Mouse (Mus musculus) myocyte (in vitro differentiated cells): ENCODE measurements around the gene Ddx20. TPM values are rescaled to one million over a fixed set of nuclear protein-coding genes. Genes with fewer than 3 reads are reported as not detected.

ENCODE experiments used
- H3K27me3 ChIP-seq: one replicate; pipeline ENCODE4 v1.6.1; 2011; ENCODE audit not compliant: control insufficient read depth, insufficient read depth, insufficient read length
- H3K36me3 ChIP-seq: one replicate; pipeline ENCODE4 v1.6.1; 2011; ENCODE audit not compliant: control insufficient read depth, insufficient read depth
- H3K4me2 ChIP-seq: one replicate; pipeline ENCODE4 v1.6.1; 2011; ENCODE audit warnings: low read depth, control low read depth
- H3K4me3 ChIP-seq: one replicate; pipeline ENCODE4 v1.5.1; 2011; ENCODE audit warnings: mild to moderate bottlenecking, control low read depth, moderate library complexity
- H3K79me2 ChIP-seq: one replicate; pipeline ENCODE4 v1.6.1; 2011; ENCODE audit not compliant: control insufficient read depth, insufficient read depth
- H3ac ChIP-seq: one replicate; pipeline ENCODE4 v1.6.1; 2011; ENCODE audit not compliant: control insufficient read depth, insufficient read length
- CEBPB ChIP-seq: IDR thresholded peaks from 2 replicates; pipeline ENCODE4 v1.6.1; 2011; ENCODE audit warnings: mild to moderate bottlenecking, moderate library complexity; ENCODE audit not compliant: poor library complexity, insufficient read depth, severe bottlenecking
- E2F4 ChIP-seq: IDR thresholded peaks from one replicate; pipeline ENCODE4 v1.6.1; 2011; ENCODE audit warnings: mild to moderate bottlenecking, control low read depth, moderate library complexity; ENCODE audit not compliant: insufficient read depth
- MAX ChIP-seq: IDR thresholded peaks from one replicate; pipeline ENCODE4 v1.6.1; 2011; ENCODE audit warnings: low read depth, mild to moderate bottlenecking, control low read depth
- MYOD1 ChIP-seq, 3 experiments: IDR thresholded peaks; one replicate each; pipeline ENCODE4 v1.6.1; 2011; ENCODE audit warnings: control low read depth in 2 of 3, low read depth in 2 of 3, mild to moderate bottlenecking in 2 of 3, moderate library complexity in 1 of 3; ENCODE audit not compliant: insufficient read length in 2 of 3, control insufficient read depth in 1 of 3
- MYOG ChIP-seq, 3 experiments: IDR thresholded peaks; one replicate each; pipeline ENCODE4 v1.6.1; 2011; ENCODE audit warnings: control low read depth in 2 of 3, low read depth in 2 of 3, mild to moderate bottlenecking in 2 of 3; ENCODE audit not compliant: insufficient read length in 2 of 3, control insufficient read depth in 1 of 3, insufficient read depth in 1 of 3
- POLR2A ChIP-seq: IDR thresholded peaks from one replicate; pipeline ENCODE4 v1.6.1; 2011; ENCODE audit warnings: low read depth, mild to moderate bottlenecking, control low read depth, moderate library complexity; ENCODE audit not compliant: insufficient read length
- POLR2AphosphoS2 ChIP-seq: IDR thresholded peaks from one replicate; pipeline ENCODE4 v1.6.1; 2011; ENCODE audit warnings: low read depth, control low read depth; ENCODE audit not compliant: insufficient read length
- REST ChIP-seq: IDR thresholded peaks from one replicate; pipeline ENCODE4 v1.6.1; 2011; ENCODE audit warnings: mild to moderate bottlenecking, control low read depth, moderate library complexity; ENCODE audit not compliant: insufficient read depth, insufficient read length
- SRF ChIP-seq: IDR thresholded peaks from one replicate; pipeline ENCODE4 v1.6.1; 2011; ENCODE audit warnings: low read depth; ENCODE audit not compliant: control insufficient read depth, insufficient read length
- TCF12 ChIP-seq: IDR thresholded peaks from one replicate; pipeline ENCODE4 v1.6.1; 2011; ENCODE audit warnings: mild to moderate bottlenecking, control low read depth; ENCODE audit not compliant: poor library complexity, insufficient read depth, severe bottlenecking
- TCF3 ChIP-seq: IDR thresholded peaks from one replicate; pipeline ENCODE4 v1.6.1; 2011; ENCODE audit warnings: low read depth, control low read depth; ENCODE audit not compliant: insufficient read length
- USF1 ChIP-seq: IDR thresholded peaks from one replicate; pipeline ENCODE4 v1.6.1; 2011; ENCODE audit warnings: low read depth, mild to moderate bottlenecking, control low read depth, moderate library complexity
- polyA plus RNA-seq: library from polyadenylated mRNA; unstranded; fragments of >200 nt; fragmentation: generic; extraction: Trizol; gene quantifications from one replicate; pipeline ENCODE4 v1.2.1, GENCODE M21; 2012; ENCODE audit warnings: missing spikeins

Ddx20 gene
- polyA plus RNA-seq, 1 experiment, result 7.5 TPM

DNA sequence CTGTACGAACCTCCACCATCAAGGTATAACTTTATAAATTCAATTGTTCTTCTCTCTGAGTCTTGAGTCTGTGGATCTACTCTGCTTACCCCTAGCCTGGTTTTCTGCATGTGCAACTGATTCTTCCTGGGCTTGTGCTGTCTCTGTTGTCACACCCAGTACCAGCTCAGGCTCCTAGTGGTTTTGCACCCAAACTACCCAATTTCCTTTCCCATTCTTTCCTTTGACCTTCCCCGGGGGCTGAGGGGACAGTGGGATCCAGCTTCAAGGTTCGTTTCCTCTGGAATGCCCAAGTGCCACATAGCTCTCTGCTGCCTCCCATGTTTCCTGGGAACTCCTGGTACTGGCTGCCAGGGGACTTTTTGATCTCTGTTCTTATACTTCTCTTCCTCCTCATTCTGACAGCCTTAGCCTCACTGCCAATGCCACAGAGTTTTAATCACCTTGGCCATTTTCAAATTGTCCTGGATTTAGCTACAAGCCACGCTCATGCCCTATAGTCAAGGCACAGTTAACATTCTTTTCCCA lies 20.3 kb downstream of the Ddx20 start:
- no peaks in the 10 kb centered on the region for H3K79me2 ChIP-seq
- no peaks in the 10 kb centered on the region for H3K36me3 ChIP-seq
- H3K4me2 ChIP-seq, result no peak overlapping the region
- H3ac ChIP-seq, result no peak overlapping the region
- peaks cover 20% of the 10 kb centered on the region for H3K27me3 ChIP-seq
- H3K4me3 ChIP-seq, result no peak overlapping the region
- TF ChIP-seq POLR2A, result no peak
- TF ChIP-seq USF1, result no peak
- TF ChIP-seq POLR2AphosphoS2, result no peak
- no peak for TF ChIP-seq MYOD1 (IDR thresholded peaks at IDR 0.05; ENCODE audit: control insufficient read depth in 1 of 3, insufficient read length in 2 of 3, low read depth in 2 of 3)
- TF ChIP-seq REST, result no peak
- no peak for TF ChIP-seq MYOG (IDR thresholded peaks at IDR 0.05; ENCODE audit: control insufficient read depth in 1 of 3, insufficient read depth in 1 of 3, insufficient read length in 2 of 3, low read depth in 2 of 3)
- TF ChIP-seq SRF, result no peak
- TF ChIP-seq E2F4, result no peak
- TF ChIP-seq CEBPB, result no peak
- no peak for TF ChIP-seq MAX
- TF ChIP-seq TCF12, result no peak
- no peak for TF ChIP-seq TCF3

DNA sequence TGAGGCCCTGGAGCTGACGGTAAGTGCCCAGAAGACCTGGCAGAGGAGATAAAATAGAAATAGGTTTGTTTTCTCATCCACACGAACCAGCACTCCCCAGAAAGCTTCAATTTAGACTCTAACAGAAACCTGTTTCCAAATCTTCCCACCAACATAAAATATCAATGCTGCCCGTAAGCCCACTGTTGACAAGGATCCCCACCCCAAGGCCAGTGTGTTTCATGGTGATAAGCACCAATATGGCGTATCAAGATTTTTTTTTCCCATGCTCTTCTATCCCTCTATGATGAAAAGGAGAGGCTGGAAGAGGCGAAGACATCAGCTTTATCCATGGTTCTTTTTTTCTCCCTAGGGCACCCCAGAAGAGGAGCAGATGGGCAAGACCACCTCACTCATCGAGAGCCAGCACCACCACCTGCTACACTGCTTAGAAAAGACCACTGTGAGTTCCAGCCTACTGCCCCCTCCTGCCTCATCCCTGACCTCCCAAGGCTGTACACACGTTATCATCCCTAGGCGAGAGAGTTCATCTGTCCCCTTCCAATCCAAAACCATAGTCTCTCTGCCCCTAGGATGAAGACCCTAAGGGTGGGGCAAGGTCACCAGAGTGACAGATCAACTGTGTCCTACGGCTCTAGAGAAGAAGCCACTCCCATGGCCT lies 22.1 kb downstream of the Ddx20 start:
- Histone ChIP-seq H3K4me3 (no peak overlapping the region), H3K36me3 (no peaks in the 10 kb centered on the region), H3K27me3 (peaks cover 20% of the 10 kb centered on the region), H3K4me2 (no peak overlapping the region), H3K79me2 (no peaks in the 10 kb centered on the region), H3ac (no peak overlapping the region)
- TF ChIP-seq MAX (no peak), USF1 (no peak), POLR2AphosphoS2 (no peak), MYOG (IDR thresholded peaks at IDR 0.05; ENCODE audit: control insufficient read depth in 1 of 3, insufficient read depth in 1 of 3, insufficient read length in 2 of 3, low read depth in 2 of 3) (no peak), POLR2A (no peak), SRF (no peak), MYOD1 (IDR thresholded peaks at IDR 0.05; ENCODE audit: control insufficient read depth in 1 of 3, insufficient read length in 2 of 3, low read depth in 2 of 3) (no peak), CEBPB (no peak), TCF12 (no peak), REST (no peak), E2F4 (no peak), TCF3 (no peak)

DNA sequence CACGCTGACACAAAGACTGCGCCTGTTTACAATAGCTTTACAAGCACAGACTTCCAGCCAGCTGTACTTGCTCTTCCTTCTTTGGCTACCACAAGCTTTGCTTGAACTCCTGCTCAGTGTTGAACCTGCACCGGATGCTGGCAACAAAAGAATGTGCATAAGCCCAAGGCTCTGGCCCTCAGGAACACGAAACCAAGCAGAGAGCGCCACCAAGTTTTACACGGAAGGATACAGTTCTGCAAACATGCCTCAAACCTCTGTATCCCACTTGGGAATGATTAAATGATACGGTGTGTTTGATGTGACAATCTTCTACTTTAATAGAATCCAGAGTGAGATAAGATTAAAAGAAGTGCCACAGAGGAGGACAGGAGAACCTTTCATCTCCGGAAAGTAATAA lies 24.3 kb downstream of the Ddx20 start:
- H3K79me2 ChIP-seq, result no peaks in the 10 kb centered on the region
- TF ChIP-seq MYOD1 (IDR thresholded peaks at IDR 0.05; ENCODE audit: control insufficient read depth in 1 of 3, insufficient read length in 2 of 3, low read depth in 2 of 3), result no peak
- no peak for TF ChIP-seq CEBPB
- TF ChIP-seq REST, result no peak
- no peak for TF ChIP-seq MYOG (IDR thresholded peaks at IDR 0.05; ENCODE audit: control insufficient read depth in 1 of 3, insufficient read depth in 1 of 3, insufficient read length in 2 of 3, low read depth in 2 of 3)
- TF ChIP-seq E2F4, result no peak
- TF ChIP-seq POLR2AphosphoS2, result no peak
- no peak for TF ChIP-seq USF1
- TF ChIP-seq TCF12, result no peak
- TF ChIP-seq TCF3, result no peak
- no peak for TF ChIP-seq MAX
- TF ChIP-seq SRF, result no peak
- no peak for TF ChIP-seq POLR2A
- H3K36me3 ChIP-seq, result no peaks in the 10 kb centered on the region
- H3K4me3 ChIP-seq, result no peak overlapping the region
- H3K4me2 ChIP-seq, result no peak overlapping the region
- H3K27me3 ChIP-seq, result peaks cover 10% of the 10 kb centered on the region
- no peak overlapping the region for H3ac ChIP-seq

DNA sequence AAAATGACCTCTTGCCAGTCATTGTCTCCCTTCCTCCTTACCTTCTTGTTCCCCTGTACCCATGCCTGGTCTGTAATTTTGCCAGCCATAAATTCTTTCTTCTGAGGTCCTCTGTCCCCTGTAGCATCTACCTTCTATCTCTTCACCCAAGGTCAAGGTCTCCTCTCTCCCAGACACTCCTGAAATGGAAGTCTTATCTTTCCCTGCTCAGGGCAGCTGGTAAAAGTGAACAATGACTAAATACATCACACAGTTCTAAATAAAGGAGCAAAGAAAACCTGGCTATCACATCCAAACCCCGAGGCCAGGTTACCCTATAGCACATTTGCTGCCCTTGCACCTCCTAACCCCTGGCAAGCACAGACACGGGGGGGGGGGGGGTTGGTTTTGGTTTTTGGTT lies 26.8 kb downstream of the Ddx20 start:
- Histone ChIP-seq H3K4me3 (no peak overlapping the region), H3K4me2 (no peak overlapping the region), H3K27me3 (peaks cover 14% of the 10 kb centered on the region), H3K36me3 (no peaks in the 10 kb centered on the region), H3ac (no peak overlapping the region), H3K79me2 (no peaks in the 10 kb centered on the region)
- TF ChIP-seq USF1, result no peak
- no peak for TF ChIP-seq REST
- no peak for TF ChIP-seq POLR2A
- no peak for TF ChIP-seq SRF
- TF ChIP-seq TCF12, result no peak
- TF ChIP-seq E2F4, result no peak
- no peak for TF ChIP-seq MYOD1 (IDR thresholded peaks at IDR 0.05; ENCODE audit: control insufficient read depth in 1 of 3, insufficient read length in 2 of 3, low read depth in 2 of 3)
- TF ChIP-seq MAX, result no peak
- TF ChIP-seq TCF3, result no peak
- TF ChIP-seq CEBPB, result no peak
- TF ChIP-seq MYOG (IDR thresholded peaks at IDR 0.05; ENCODE audit: control insufficient read depth in 1 of 3, insufficient read depth in 1 of 3, insufficient read length in 2 of 3, low read depth in 2 of 3), result no peak
- no peak for TF ChIP-seq POLR2AphosphoS2
